8 mouse cellular contexts compared by ENCODE assay signal in the genomic region with DNA sequence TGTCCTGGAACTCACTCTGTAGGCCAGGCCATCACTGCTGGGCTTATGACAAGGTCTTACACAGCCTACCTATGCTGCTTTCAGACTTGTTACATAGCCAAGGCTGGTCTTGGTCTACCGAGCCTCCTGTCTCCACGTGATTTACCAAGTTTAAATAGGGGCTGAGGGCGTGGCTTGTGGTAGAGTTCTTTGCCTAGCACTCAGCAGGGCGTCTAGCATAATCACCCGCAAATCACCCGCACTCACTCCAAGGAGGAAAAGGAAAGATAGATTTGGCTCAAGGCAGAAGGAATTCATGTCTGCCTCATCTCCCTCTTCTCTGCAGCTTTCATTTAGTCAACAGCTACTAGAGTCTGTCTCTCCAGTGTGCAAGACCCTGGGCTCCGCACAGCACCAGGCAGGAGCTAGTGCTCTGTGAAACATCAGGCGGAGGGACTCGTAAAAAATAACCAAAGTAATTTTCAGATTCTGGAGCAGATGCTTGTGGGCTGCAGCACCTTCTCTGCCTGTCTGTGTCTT. TPM values are rescaled to one million over a fixed set of nuclear protein-coding genes. Genes with fewer than 3 reads are reported as not detected.
DNase-seq lines count a peak whose midpoint lies in the region; ATAC-seq and TF ChIP-seq lines count a peak whose summit lies in the region.

No protein-coding gene starts in this region.

- H3K27me3 ChIP-seq in heart, embryonic 16.5 days (ENCODE audit: control insufficient read depth, insufficient read depth, low read length): no peaks in the 10 kb centered on the region
- peaks cover 7% of the 10 kb centered on the region for H3K27me3 ChIP-seq in liver, postnatal 0 days (ENCODE audit: insufficient read depth, low read length)

- TF ChIP-seq EP300 in liver, postnatal 0 days (IDR thresholded peaks at IDR 0.05; ENCODE audit: low read depth): no peak

- peak; percentile 54 for DNase-seq in cerebellum, adult 8-10 months
- no peak for DNase-seq in cerebellum, postnatal 10 days
- DNase-seq in spleen, adult 18-20 months: peak; percentile 57 to 67
- no peak for DNase-seq in spleen, adult 12 weeks (ENCODE audit: low spot score)
- no peak for DNase-seq in liver, postnatal 0 days
- DNase-seq in spleen, postnatal 36 days (ENCODE audit: low spot score in 2 of 2): peak; percentile 84 to 87
- DNase-seq in adrenal gland, adult 2 months: no peak

- peak overlapping the region; percentile 73 for H3K4me3 ChIP-seq in heart, embryonic 16.5 days (ENCODE audit: low read length)
- H3K4me3 ChIP-seq in liver, postnatal 0 days (ENCODE audit: low read depth, low read length): no peak overlapping the region

- 22% methylated on average over 9 of the region's 9 CpGs for WGBS in heart, embryonic 16.5 days
- WGBS in liver, postnatal 0 days (ENCODE audit: insufficient replicate concordance): 40% methylated on average over 9 of the region's 9 CpGs

- H3K4me2 ChIP-seq in heart, embryonic 16.5 days (ENCODE audit: low read depth, low read length): peak overlapping the region; percentile 73
- H3K4me2 ChIP-seq in liver, postnatal 0 days (ENCODE audit: low read depth, low read length): 0 out of 2 replicates have a peak overlapping the region, but pooled peaks have one; percentile 2

- H3K9ac ChIP-seq in heart, embryonic 16.5 days (ENCODE audit: low read length): peak overlapping the region; percentile 97
- H3K9ac ChIP-seq in liver, postnatal 0 days (replicated peaks): no peak overlapping the region

- peak overlapping the region; percentile 96 for H3K27ac ChIP-seq in heart, embryonic 16.5 days (ENCODE audit: low read length)
- H3K27ac ChIP-seq in liver, postnatal 0 days (ENCODE audit: low read depth): no peak overlapping the region

- ATAC-seq in heart, embryonic 16.5 days (replicated peaks; ENCODE audit: extremely low read depth, insufficient read depth, low FRiP score): no peak
- ATAC-seq in liver, postnatal 0 days: no peak

- H3K4me1 ChIP-seq in heart, embryonic 16.5 days (ENCODE audit: control insufficient read depth, insufficient read depth, low read length): peaks cover 47% of the 10 kb centered on the region
- peaks cover 23% of the 10 kb centered on the region for H3K4me1 ChIP-seq in liver, postnatal 0 days (ENCODE audit: insufficient read depth)

- TF ChIP-seq CTCF in liver, postnatal 0 days (IDR thresholded peaks at IDR 0.05; ENCODE audit: low read depth): no peak

- H3K36me3 ChIP-seq in heart, embryonic 16.5 days (ENCODE audit: control insufficient read depth, insufficient read depth): peaks cover 3% of the 10 kb centered on the region; the same call in 1 of the 2 replicates
- no peaks in the 10 kb centered on the region for H3K36me3 ChIP-seq in liver, postnatal 0 days (replicated peaks; ENCODE audit: insufficient read depth, low read length)

- H3K9me3 ChIP-seq in heart, embryonic 16.5 days (replicated peaks; ENCODE audit: control insufficient read depth, low read length): no peaks in the 10 kb centered on the region
- no peaks in the 10 kb centered on the region for H3K9me3 ChIP-seq in liver, postnatal 0 days (ENCODE audit: low read length)

RNA-seq across cellular contexts. Expression of a gene that starts 1.5 kb away (rescaled TPM):
- polyA plus RNA-seq in heart, embryonic 16.5 days (2015; fragmentation: Nextera tagmentation; extraction: Ambion mirVana): 63.3 and 67.1 TPM in 2 replicates
- polyA plus RNA-seq in liver, postnatal 0 days (2015; fragmentation: Nextera tagmentation; extraction: Ambion mirVana): 10.7 and 11.7 TPM in 2 replicates
- 10 to 100 TPM; 12.9 to 24.7 TPM for total RNA-seq in adrenal gland, adult 2 months (2021)
- 13.8 and 14.0 TPM in 2 replicates for polyA plus RNA-seq in adrenal gland, adult 2 months (2012; rRNA removed)

Comparison
In these comparisons a context has a peak if more than half of its experiments do, and no peak if none do; other contexts are left out.
1. DNase-seq: peak in cerebellum, adult 8-10 months (single experiment), spleen, adult 18-20 months (2 of 2) and spleen, postnatal 36 days (2 of 2); none in cerebellum, postnatal 10 days (0 of 2), spleen, adult 12 weeks (single experiment), liver, postnatal 0 days (single experiment) and adrenal gland, adult 2 months (single experiment).